Mouse (Mus musculus): ENCODE results near the gene Vrk1. TPM values are rescaled to one million over a fixed set of nuclear protein-coding genes. Genes with fewer than 3 reads are reported as not detected.

Gene Vrk1
- total RNA-seq (2023) = 10 to 100 TPM; 85.4 to 88.4 TPM

DNA sequence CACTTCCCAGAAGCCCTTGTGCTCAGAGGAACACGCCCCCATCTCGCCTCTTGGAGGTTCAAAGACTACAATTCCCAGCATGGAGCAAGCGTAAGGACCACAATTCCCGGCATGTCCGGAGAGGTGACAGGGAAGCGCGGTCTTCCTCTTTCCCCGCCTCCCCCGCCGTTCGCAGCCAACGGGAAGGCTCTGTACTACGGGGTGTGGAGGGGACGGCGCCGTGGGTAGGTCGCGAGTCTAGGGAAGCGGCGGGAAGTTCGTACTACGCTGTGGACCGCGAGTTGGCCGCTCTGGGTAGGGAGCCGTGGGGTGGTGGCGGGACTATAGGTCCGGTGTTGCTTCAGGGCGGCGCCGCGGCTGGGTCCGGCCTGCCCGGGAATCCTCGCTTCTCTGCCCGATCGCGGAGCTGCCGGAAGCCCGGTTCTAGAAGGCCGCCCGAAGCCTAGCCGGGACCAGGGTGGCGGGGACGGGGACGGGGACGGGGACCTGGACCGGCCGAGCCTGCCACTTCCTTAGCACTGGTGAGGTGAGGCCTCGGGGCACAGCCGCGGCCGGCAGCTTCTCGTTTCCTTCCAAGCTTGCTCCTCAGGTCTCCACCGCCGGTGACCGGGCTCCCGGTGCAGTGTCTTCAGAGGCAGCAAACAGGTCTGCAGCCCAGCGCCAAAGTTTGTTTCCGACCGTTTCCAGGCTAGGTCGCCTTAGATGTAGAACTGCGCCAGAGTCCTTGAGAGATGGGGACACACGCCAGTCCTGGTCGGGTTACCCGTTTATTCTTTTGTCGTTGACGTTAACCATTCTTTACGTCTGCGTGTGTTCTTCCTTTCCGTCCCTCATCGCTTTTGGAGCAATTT is at the start of gene Vrk1:
Vrk1 (plus strand) TSS at position 164 of the 851 bp plus-strand sequence.

Other genes starting within 250 kb of the Vrk1 start
- 100 to 1,000 TPM; 146 to 150 TPM for gene Papola, start 225.5 kb upstream of the Vrk1 start, total RNA-seq (2023)